Comparison of ENCODE assay signal across 51 mouse cellular contexts in genomic region chrX:154347933-154348332, GRCm38 (mm10). TPM values are rescaled to one million over a fixed set of nuclear protein-coding genes. Genes with fewer than 3 reads are reported as not detected.
"Had no signal": no experiment of that assay in that cellular context is flagged by ENCODE, and none has a peak within 500 bp of the region (broad histone marks: within the 10 kb centered on the region; RNA-seq: fewer than 3 reads in every experiment).

No protein-coding gene starts in this region.

- H3K9me3 ChIP-seq: heart, embryonic 15.5 days; intestine, embryonic 15.5 days; kidney, embryonic 15.5 days had no signal

- ATAC-seq: hindbrain, embryonic 16.5 days; hindbrain, postnatal 0 days; inflammation-experienced regulatory T-cells, adult 6 months; intestine, embryonic 15.5 days; intestine, embryonic 16.5 days; intestine, postnatal 0 days had no signal

- H3K4me1 ChIP-seq: heart, embryonic 12.5 days; heart, embryonic 13.5 days; heart, embryonic 15.5 days; hindbrain, embryonic 10.5 days; hindbrain, embryonic 12.5 days; hindbrain, embryonic 13.5 days; hindbrain, embryonic 15.5 days; intestine, embryonic 15.5 days; kidney, embryonic 15.5 days had no signal

- H3K4me3 ChIP-seq: heart, embryonic 12.5 days; heart, embryonic 13.5 days; heart, embryonic 15.5 days; hindbrain, embryonic 10.5 days; hindbrain, embryonic 12.5 days; hindbrain, embryonic 13.5 days; hindbrain, embryonic 15.5 days; intestine, embryonic 15.5 days; kidney, embryonic 15.5 days; layer of hippocampus, adult 2 months; left cerebral cortex, adult 2 months had no signal

- H3K27me3 ChIP-seq: heart, embryonic 12.5 days; heart, embryonic 13.5 days; heart, embryonic 15.5 days; hindbrain, embryonic 12.5 days; hindbrain, embryonic 13.5 days; hindbrain, embryonic 15.5 days; intestine, embryonic 15.5 days; kidney, embryonic 15.5 days had no signal

- H3K9ac ChIP-seq: heart, embryonic 12.5 days; heart, embryonic 13.5 days; heart, embryonic 15.5 days; hindbrain, embryonic 12.5 days; hindbrain, embryonic 13.5 days; hindbrain, embryonic 14.5 days; hindbrain, embryonic 15.5 days; intestine, embryonic 15.5 days; kidney, embryonic 15.5 days had no signal

- H3K36me3 ChIP-seq: heart, embryonic 12.5 days; heart, embryonic 13.5 days; heart, embryonic 15.5 days; hindbrain, embryonic 10.5 days; hindbrain, embryonic 12.5 days; hindbrain, embryonic 13.5 days; hindbrain, embryonic 15.5 days; intestine, embryonic 15.5 days; kidney, embryonic 15.5 days had no signal

- DNase-seq: heart, postnatal 10 days; heart, postnatal 14 days; heart, postnatal 36 days; heart, postnatal 4 days; kidney, adult 11 months; kidney, adult 18-20 months; kidney, adult 2 months; kidney, adult 8-10 months; kidney, adult 9 months; kidney, postnatal 10 days; kidney, postnatal 14 days; kidney, postnatal 25 days; kidney, postnatal 36 days; kidney, postnatal 4 days; layer of hippocampus, adult 9-11 months; layer of hippocampus, postnatal 36 days had no signal

- H3K27ac ChIP-seq: heart, embryonic 13.5 days; heart, embryonic 15.5 days; hindbrain, embryonic 10.5 days; hindbrain, embryonic 12.5 days; hindbrain, embryonic 13.5 days; hindbrain, embryonic 14.5 days; hindbrain, embryonic 15.5 days; hindbrain, postnatal 0 days; intestine, embryonic 15.5 days; kidney, embryonic 15.5 days; kidney, postnatal 0 days; layer of hippocampus, adult 2 months; left cerebral cortex, adult 2 months had no signal

RNA-seq across cellular contexts. Expression of gene 4930524N10Rik, which starts 4.7 kb away (rescaled TPM):
- total RNA-seq: heart, postnatal 10 days; heart, postnatal 14 days; heart, postnatal 25 days; heart, postnatal 36 days; heart, postnatal 4 days; hematopoietic stem cell, adult 5-6 weeks; hindbrain, postnatal 0 days; layer of hippocampus, adult 18-20 months; layer of hippocampus, adult 2 months; layer of hippocampus, adult 8-10 months; layer of hippocampus, postnatal 10 days; layer of hippocampus, postnatal 14 days; layer of hippocampus, postnatal 25 days; layer of hippocampus, postnatal 36 days; left cerebral cortex, adult 18-20 months; left cerebral cortex, adult 2 months had no signal
- polyA plus RNA-seq: heart, embryonic 11.5 days; heart, embryonic 12.5 days; heart, embryonic 13.5 days; heart, embryonic 14.5 days; heart, embryonic 15.5 days; heart, embryonic 16.5 days; heart, postnatal 0 days; hindbrain, embryonic 10.5 days; hindbrain, embryonic 11.5 days; hindbrain, embryonic 12.5 days; hindbrain, embryonic 13.5 days; hindbrain, embryonic 14.5 days; hindbrain, embryonic 15.5 days; hindbrain, embryonic 16.5 days; hindbrain, postnatal 0 days; inflammation-experienced regulatory T-cells, adult 6 months; intestine, embryonic 14.5 days; intestine, embryonic 15.5 days; intestine, embryonic 16.5 days; intestine, postnatal 0 days; kidney, adult 2 months; kidney, embryonic 14.5 days; kidney, embryonic 15.5 days; kidney, embryonic 16.5 days; kidney, postnatal 0 days; large intestine, adult 2 months had no signal
